Mouse (Mus musculus): Measurements from ENCODE around the gene 0610030E20Rik.

Gene 0610030E20Rik

DNA sequence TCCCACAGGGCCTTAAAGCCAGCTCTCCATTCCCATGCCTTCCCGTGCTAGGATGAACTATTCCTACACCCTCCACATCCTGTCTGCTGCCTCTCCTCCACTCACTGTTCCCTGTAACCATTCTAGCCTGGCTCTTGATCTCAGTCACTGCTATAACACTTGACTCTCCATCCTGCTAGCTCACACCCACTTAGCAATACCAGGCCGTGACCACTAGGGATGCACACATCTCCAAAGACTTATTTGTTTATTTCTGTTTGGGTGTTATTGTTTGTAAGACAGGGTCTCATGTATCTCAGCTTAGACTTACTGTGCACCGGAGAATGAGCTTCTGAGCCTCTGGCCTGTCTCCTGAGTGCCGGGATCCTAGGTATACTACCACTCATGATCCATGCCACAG is 22.4 kb downstream of the 0610030E20Rik start:
- DNase-seq (ENCODE audit: low spot score in 2 of 2) = no peak

DNA sequence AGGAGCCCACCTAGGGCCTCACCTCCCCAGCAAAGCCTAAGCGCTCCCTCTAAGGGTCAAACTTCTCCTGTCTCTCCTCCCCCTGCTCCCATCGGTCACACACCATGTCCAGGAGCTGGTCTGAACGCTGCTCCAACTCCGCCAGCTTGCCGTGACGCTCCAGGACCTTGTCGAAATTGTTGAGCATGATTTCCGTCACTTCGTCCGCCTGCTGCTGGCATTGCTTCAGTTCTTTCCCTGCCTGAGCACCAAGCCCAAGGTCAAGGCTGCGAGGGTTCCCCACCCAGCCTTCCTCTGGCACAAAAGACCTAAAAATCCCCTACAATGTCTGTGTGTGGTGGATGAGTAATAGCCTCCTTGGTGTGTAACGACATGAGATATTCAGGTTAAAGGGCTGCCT is 23.0 kb downstream of the 0610030E20Rik start:
- no peak for DNase-seq (ENCODE audit: low spot score in 2 of 2)

DNA sequence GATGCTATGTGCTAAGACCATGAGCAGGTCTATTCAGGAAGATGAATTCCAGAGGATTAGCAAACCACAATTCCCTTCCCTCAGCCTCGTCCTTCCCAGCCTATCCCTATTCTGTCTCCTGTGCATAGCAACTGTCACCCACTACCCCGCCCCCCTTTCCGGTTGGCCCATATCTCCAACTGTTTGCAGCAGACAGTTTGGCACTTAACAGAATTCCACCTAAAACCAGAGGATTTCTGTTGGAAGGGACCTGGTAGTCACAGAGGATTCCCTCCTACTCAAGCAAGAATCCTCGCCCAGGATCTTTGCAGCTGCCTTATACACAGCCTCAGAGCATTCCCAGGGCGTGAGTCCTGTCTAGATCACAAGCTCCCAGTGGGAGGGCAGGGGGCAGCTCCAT is 24.0 kb downstream of the 0610030E20Rik start:
- no peak for DNase-seq (ENCODE audit: low spot score in 2 of 2)

DNA sequence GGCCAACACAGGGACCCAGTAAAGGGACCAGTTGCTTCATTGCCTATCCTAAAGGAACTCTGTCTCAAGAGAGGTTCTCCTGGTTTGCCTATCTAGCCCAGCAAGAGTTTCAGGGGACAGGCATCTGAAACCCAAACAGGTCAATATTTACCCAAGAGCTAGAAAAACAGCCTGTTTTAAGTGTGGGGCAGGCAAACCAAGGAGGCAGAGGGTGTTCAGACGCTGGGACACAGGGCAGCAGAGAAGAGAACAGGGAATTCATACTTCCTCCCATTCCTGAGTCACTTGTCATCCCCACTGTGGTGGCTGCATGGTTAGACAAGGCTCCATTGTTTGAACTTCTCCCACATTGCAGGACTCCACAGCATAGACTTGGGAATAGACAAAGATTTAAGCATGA is 24.5 kb downstream of the 0610030E20Rik start:
- no peak for DNase-seq (ENCODE audit: low spot score in 2 of 2)

DNA sequence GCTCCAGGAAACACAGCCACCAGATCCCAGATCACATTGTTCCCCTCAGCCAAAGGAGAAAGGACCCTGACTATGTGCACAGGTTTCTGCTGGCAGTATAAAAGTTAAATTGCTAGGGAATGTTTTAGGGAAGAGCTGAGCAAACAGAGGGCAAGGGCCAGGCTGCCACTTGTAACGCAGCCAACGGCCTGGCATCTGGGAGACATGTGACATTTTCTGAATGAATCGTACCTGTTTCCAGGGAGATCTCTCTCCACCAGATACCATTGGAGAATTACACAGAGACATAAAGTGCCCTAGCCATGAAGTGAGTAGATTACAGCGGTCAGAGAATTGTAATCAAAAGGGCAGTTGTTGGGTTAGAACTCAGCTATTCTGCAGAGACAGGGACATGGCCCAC is 26.1 kb downstream of the 0610030E20Rik start:
- DNase-seq (ENCODE audit: low spot score in 2 of 2) = no peak

DNA sequence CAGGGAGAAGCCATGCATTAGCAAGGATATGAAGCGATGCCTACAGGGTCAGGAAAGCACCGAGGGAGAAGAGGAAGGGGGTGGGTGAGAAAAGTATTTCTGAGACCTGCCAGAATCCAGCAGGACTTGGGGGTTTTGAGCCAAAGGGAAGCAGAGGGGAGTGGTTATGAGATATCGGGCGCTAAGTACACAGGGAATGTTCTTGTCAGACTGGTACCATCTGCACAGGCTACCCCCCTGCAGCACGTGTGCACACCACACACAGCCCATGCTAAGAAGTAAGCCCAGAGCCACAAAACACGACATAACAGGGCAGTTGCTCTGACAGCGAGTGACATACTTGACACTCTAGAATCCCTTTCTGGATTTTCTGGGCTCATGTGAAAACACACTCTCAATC is 27.1 kb downstream of the 0610030E20Rik start:
- DNase-seq (ENCODE audit: low spot score in 2 of 2) = no peak

DNA sequence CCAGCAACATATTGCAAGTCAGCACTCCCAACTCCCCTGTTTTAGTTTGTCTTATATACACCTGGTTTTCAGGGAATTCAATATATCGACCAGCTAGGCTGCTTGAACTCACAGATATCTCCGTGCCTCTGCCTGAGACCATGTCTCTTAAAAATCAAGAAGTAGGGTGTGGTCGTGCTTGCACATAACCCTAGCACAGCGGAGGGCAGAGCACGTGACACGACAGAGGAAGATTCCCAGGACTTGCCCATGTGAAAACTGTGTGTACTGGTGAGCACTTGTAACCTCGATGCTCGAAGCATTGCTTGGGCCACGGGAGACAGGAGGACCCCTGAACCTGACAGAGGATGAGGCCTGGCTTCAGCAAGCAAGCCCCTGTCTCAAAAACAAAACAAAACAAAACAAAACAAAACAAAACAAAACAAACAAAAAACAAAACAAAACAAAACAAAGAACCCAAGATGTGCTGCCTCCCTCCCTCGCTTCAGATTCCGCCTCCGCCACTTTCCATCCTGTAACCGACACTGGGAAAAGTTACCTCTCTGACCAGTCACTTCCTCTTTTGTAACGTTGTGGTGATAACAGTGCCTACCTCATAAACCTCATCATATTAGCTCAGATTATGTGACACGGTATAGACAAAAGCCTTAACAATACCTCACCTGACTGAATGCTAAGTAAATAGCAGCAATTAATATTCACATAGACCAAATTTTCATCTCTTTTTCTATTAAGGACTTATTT is 27.9 kb downstream of the 0610030E20Rik start:
- peak; percentile 40 to 52 for DNase-seq (ENCODE audit: low spot score in 2 of 2)

DNA sequence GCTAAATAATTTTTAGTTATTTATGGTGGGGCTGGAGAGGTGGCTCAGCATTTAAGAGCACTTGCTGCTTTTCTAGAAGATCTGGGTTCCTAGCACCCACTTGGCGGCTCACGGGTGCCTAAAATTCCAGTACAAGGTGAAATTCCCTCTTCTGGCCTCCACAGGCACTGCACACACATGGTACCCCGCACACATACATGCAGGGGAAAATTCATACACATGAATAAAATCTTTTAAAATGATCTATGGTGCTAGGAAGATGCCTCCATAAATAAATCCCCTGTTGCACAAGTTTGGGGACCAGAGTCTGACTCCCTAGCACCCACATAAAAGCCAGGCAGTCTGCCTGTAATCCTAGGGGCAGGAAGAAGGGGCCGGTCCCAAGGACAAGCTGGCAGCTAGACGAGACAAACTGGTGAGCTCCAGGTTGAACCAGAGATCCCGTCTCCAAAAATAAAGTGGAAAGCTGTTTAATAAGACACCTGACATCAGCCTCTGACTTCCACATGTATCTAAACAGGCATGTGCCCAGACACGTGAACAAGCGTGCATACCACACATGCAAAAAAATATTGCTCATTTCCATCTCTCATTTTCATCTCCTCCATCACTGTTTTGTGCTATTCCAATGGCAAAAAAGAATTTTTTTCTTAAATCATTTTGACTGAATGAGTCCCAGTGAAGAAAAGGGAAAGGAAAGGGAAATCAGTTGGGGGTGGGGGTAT is 31.6 kb downstream of the 0610030E20Rik start:
- DNase-seq (ENCODE audit: low spot score in 2 of 2) = no peak

DNA sequence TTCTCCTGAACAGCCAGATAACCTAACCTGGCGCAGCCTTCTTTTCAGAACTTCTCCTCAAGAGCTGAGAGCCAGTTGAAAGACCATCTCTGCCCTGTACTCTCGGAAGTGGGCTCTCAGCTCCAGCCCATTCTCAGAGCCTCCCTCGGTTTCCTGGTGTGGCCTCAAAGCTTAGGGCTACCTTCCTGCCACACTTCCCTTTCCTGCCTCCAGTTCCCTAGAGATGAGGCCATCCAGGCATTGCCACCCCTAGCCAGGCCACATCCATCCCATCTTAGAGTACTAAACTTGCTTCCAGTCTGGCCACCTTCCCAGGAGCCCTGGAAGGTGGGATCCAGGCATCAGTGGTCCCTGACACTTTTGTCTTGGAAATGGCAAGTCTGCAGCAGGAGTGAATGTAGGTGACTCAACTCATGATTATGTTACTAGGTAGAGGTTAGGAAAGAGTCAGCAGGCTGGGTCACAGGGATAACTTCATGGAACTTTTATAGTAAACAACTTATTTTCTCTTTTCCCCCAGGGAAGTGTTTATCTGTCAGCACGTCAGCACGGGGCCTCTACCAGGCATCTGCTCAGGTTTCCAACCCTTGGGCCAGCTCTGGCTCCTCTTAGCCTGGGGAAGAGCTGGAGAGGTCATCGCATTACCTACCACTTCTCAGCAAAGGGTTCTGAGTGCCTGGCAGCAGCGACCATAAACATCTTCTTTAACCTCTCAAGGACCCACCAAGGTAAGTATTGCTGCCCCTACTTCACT is 32.4 kb downstream of the 0610030E20Rik start:
- DNase-seq (ENCODE audit: low spot score in 2 of 2) = no peak

DNA sequence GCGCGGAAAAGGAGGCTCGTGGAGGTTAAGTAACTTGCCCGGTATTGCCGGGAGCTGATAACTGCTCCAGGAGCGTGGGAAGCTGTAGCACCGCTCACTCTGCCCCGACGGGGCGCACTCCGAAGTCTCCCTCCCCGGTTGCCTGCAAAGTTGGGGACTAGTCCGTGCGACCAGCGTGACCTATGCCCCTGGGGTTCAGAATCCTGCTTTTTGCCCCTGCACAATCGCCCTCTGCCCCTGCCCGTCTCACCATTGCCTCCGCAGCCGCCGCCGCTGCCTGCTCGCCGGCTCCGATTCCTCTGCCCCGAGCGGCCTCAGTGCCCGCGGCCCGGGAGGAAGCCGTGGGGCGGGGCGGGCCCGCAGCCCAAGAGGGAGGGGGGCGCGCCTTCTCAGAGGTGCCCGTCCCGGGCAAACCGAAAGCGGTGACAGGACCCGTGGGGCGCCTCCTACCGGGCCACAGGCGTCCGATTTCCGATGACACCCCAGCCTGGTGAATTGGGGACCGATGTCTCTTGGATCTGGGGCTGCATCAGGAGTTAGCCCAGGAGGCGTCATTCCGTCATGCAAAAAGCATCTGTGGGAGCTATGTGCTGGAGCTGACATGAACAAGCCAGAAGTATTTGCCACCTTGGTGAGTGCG is 33.1 kb downstream of the 0610030E20Rik start, which contains the start of gene Vamp5:
Gene Vamp5 (minus strand): TSS at position 338 of the 640 bp plus-strand sequence.
- peak; percentile 92 to 93 for DNase-seq (ENCODE audit: low spot score in 2 of 2)

DNA sequence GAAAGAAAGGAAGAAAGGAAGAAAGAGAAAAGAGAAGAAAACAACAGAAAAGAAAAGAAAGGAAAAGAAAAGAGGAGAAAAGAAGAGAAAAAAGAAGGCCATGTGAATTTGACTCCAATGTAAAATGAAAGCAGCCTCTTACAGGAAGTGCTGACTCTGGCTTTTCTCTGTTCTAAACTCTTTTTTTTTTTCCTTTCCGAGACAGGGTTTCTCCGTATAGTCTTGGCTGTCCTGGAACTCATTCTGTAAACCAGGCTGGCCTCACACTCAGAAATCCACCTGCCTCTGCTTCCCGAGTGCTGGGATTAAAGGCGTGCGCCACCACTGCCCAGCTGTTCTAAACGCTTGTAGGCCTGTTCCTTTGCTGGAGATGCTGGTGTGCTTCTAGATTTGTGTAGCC is 35.4 kb downstream of the 0610030E20Rik start:
- DNase-seq (ENCODE audit: low spot score in 2 of 2) = no peak

DNA sequence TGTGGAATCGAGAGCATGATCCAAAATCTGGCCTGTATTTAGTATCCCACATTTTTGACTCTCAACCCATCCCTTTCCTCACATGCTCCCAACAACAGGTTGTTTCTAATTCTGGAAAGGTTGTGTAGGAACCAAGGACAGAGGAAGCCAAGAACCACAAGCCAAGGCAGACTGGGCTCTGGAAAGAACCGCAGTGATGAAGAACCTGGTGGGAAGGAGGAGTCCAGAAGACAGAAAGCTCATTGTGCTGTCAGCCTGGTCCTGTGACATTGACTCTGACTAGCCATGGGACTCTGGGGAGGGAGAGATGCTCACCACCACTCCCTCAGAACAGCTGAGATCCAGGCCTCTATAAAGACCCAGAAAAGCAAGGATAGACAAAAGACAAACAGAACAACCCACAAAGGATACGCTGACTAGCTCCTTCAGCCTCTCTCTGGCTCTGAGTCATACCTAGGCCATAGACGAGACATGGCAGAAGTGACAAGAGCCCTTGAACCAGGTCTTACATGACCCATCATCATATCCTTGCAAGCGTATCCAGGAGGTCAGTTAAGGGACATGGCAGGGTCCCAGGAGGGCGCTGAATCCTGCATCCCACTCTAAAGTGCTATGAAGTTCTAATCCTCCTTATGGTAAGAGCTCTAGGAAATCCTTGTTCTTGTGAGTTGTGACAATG is 36.2 kb downstream of the 0610030E20Rik start:
- DNase-seq (ENCODE audit: low spot score in 2 of 2) = no peak

DNA sequence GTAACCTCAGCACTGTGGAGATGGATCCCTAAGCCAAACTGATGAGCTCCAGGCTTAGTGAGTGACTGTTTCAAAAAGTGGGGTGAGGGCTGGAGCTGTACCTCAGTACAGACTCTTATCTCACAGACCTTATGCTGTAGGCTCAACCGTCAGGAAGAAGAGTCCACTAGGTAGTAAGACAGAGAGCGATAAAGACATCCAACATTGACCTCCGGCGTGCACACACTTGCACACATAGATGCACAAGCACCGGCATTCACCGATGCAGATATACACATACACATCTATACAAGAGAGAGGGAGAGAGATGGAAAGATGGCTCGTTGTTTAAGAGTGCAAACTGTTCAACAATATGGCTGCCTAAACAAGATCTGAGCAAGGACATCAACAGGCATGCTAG is 36.8 kb downstream of the 0610030E20Rik start:
- peak in 1 of 2 experiments; percentile 44 for DNase-seq (ENCODE audit: low spot score in 2 of 2)

DNA sequence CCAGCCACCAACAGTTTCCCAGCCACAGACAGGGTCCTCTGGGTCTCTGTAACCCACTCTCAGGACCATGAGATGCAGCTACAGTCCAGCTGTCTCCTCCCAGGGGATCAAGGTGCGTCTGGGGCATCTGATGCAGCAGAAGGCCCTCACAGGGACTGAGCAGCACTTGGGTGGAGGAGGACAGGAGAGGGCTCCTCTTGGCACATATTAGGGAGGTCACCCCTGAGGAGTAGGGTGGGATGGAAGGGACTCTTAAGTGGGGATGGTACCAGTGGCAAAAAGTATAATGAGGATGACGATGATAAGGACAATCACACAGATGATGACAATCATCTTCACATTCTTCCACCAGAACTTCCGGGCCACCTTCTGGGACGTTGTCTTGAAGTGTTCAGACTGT is 38.1 kb downstream of the 0610030E20Rik start:
- DNase-seq (ENCODE audit: low spot score in 2 of 2) = no peak

DNA sequence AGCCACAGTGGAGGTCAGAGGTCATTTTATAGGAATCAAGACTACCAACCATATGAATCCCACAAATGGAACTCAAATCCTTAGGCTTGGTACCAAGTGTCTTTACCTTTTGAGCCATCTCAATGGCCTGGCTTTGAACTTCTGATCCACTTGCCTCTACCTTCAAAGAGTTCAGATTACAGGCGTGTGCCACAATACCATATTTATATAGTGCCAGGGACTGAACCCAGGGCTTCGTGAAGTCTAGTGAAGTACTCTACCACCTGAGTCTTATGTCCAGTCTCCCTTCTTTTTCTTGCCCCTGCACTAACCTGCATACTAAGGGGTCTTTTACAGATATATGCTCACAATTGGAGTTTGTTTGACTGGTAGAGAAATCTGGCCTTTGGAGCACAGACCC is 39.4 kb downstream of the 0610030E20Rik start:
- DNase-seq (ENCODE audit: low spot score in 2 of 2) = no peak

DNA sequence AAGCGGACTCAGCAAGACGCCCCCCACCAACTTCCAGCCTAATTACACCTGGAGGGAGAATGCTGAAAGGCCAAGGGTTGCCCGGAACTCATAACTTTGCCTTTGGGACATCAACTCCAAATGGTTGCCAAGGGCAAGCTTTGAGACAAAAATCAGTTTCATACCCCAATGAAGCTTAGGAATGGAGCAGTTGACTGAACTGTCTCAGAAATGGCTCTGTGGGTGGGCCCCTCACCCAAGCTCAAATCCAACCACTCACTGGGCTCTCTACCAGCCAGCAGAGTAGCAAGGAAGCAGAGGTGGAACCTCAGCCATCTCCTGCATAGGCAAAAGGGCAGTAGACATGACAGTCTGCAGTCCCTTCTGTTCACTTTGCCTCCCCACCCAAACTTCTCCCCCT is 40.7 kb downstream of the 0610030E20Rik start:
- DNase-seq (ENCODE audit: low spot score in 2 of 2) = no peak

DNA sequence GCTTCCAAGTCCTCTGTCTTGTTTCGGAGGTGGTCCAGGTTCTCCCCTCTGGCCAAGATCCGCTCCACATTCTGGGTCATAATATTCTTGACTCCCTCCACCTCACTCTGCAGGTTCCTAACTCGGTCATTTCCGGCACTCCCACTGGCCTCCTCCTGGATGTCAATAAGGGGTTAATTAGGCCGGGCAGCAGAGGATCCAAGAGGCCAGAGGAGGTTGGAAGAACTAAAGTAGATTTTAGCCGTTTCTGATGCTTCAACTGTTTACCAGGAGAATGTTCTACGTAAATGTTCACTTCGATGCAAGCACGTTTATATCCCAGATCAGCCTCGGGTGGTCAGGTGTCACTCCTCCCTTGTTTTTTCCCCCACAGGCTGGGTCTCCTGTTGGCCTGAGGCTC is 41.1 kb downstream of the 0610030E20Rik start:
- DNase-seq (ENCODE audit: low spot score in 2 of 2) = no peak

DNA sequence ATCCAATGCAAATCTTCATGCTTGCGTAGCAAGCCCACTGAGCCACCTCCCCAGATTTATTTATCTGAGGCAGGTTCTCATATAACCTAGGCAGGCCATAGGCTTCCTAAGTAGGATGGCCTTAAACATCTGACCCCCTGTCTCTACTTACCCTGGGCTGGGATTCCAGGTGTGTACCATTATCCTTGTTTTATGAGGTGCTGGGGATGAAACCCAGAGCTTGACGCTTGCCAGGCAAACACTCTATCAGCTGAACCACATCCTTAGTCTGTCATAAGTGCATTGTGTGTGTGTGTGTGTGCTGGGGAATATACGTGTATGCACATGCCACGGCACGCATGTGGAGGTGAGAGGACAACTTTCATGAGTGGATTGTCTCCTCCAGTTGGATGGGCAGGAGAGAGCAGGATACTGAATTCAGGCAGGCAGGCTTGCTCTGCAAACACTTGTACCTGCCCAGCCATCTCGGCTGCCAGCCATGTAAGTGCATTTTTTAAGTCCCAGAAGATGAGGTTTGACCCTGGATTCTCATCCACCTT is 41.7 kb downstream of the 0610030E20Rik start:
- DNase-seq (ENCODE audit: low spot score in 2 of 2) = no peak

DNA sequence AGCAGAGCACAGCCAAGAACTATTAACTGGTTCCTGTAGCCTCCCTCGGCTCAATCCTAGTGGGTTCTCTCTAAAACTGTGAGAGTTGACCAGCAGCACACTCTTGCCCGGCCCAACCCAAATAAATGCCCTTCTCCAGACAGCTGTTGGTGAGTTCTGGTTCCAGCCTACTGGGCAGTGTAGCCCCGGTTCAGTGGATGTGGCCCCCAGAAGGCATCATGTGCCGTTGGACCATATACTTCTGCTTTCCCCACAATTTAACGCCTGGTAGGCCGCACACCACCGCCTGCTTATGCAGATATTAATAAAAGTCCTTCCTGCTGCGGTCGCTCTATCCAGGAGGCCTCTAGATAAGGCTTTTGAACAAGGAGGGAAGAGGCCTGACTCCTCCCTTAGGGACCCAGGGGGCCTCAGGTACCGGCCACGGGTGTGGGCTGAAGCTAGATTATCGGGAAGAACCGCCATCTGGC is 42.4 kb downstream of the 0610030E20Rik start:
- peak; percentile 76 to 82 for DNase-seq (ENCODE audit: low spot score in 2 of 2)

DNA sequence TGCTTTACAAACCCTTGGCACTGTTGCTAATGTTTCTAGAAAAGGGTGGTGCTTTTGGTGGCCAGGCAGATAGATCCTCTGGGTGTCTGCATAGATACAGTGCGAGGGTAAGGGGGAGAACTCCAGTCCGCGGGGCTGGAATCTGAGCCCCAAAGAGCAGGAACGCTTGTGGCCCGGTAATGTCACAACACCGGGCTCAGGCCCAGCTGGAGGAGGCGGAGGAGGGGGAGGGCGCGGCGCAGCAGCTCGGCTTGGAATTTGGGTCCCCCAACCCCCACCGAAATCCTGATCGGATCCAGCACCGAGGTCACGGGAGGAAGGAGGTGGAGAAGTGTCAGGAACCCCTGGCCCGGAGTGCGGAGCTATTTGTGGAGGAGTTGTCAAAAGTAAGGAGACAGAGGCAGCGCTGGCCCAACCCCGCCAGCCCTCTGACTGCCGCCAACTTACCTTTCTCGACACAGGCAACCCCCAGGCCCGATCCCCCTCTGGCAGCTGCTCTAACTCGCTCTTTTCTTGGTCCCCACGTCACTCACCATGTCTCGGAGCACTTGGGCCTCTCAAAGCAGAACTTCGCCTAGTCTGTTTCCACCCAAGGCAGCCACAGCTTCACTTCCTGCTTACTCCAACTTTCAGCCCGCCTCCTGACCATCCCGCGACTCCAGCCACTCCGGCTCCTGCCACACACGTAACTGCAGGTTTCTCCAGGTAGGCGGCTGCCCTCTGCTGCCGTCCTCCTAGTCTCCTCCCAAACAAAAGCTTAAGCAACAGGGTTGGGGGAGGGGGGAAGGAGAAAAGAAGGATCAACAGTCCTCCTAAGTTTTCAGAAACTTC is 43.0 kb downstream of the 0610030E20Rik start, which contains the start of gene Vamp8:
Gene Vamp8 (minus strand): TSS at position 763 of the 831 bp plus-strand sequence.
- DNase-seq (ENCODE audit: low spot score in 2 of 2) = peak; percentile 76

Data from spleen, postnatal 36 days (tissue).